Mouse (Mus musculus) heart, postnatal 4 days (tissue): ENCODE data around the gene Sigirr. TPM values are rescaled to one million over a fixed set of nuclear protein-coding genes. Genes with fewer than 3 reads are reported as not detected.

Experiments
- DNase-seq: peaks from one replicate; pipeline ENCODE4 v3.0.0; 2021
- total RNA-seq, 2 experiments: library from RNA; stranded (reverse); gene quantifications; 2 replicates each; pipeline ENCODE4 v1.2.3; 2021

The Sigirr gene
- total RNA-seq, 2 experiments from 2014 or later = 3.3 to 4.3 TPM

DNA sequence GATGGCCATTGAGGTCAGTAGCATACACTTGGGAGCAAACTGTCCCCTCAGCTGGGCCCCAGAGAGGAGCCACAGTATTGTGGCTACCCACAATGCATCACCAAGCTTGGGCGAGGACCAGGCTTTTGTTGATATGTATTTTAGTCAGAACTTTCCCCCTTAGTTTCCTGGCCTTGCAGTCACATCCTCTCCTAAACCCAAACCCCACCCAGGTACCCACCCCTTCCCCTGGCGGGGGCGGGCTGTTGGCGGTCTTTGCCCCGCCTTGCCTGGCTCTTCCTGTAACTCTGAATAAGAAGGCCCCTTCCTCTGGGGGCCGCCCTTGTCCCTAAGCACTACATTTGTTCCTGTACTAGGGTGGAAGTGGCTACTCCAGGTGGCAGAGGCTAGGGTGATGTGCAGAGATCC lies 3.7 kb downstream of the Sigirr start:
- peak; percentile 72 for DNase-seq

DNA sequence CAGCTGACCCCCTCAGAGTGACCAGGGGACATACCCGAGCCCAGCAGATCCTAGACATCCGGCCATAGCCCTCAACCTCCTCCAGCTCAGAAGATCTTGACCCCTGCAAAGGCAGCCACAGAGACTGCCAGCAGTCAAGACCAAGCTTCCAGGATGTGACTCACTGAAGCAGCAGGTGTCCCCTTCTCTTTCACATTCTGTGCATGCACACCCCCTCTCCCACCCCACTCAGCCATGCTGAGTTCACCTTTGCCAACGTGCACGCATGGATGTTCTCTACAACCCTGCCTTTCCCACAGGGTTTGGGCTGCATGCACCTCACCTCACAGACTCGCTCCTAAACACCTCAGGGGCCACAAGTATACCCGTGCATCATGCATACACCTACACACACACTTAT lies 4.4 kb downstream of the Sigirr start:
- no peak for DNase-seq

DNA sequence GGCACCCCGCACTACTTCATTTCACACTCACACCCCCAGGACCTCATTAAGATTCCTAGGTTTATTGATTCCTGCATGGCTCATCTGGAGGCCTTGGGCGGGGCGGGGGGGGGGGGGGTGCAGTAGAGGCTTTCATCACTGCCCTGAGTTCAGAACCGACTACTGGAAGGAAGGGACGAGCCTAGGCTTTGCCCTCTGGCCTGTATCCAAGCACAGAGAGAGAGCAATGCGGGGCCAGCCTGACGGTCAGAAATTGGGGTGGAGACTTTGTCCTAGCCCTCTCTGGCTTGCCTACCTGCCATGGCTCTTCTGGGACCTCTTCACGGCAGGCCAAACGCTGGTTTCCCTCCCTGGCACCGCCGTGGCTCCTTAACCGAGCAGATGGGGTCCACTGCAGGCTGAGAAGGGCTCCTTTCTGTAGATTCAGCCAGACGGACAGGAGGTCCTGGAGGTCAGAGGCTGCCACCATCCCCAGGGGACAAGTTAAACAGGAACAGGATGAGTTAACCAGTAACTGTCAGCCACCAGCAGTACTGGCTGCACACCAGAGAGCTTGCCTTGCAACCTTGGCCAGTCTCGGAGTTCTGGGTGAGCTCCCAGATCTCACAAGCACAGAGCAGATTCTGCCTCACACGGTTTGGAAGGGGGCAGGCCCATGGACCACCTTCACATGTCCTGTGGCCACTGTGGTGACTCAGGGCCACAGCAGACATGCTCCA lies 5.7 kb downstream of the Sigirr start:
- no peak for DNase-seq

DNA sequence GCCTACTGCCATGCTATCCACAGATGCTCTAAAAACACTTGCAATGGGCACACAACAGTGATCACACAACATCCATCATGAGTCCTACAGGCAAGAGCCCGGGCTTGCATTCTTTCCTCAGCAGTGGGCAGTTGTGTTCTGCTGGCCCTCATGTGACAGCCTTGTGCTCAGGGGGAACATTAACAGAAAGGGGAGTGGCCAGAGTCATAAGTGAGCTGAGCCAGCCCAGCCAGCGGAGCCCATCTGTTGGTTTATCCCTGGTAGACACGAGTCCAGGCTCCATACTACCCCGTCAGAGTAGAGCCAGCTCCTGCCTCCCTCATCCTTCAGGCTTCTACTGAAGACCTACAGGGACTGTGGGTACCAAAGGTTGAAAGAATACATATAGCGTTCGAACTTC lies 6.4 kb downstream of the Sigirr start:
- no peak for DNase-seq

DNA sequence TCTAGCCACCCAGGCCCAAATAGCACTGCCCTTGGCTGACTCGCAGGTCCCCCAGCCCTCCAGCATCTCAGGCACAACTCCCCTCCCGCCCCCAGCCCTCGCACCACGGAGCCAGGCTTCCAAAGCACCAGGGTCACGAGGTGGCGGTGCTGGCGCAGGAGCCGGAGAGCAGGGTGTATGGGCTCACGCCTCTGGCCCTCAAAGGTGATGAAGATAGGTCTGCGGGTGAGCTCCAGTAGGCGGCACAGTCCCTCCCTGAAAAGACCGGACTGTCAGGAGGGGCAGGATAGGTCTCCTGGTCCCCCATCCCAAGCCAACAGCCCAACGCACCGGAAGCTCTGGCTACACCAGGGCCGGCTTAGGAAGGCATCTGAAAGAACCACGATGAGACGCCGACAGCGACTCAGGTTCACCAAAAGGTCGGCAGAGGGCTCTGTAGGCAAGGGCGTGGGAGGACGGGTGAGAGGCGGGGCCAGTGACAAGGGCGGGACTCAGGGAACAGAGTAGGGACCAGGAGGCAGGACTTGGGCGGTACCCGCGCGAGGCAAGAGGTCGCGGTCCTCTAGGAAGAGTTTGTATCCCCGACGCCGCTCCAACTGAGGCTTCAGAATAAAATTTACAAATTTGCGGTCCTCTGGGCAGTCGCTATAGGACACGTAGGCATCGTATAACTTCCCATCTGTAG lies 8.2 kb downstream of the Sigirr start:
- peak; percentile 86 for DNase-seq

DNA sequence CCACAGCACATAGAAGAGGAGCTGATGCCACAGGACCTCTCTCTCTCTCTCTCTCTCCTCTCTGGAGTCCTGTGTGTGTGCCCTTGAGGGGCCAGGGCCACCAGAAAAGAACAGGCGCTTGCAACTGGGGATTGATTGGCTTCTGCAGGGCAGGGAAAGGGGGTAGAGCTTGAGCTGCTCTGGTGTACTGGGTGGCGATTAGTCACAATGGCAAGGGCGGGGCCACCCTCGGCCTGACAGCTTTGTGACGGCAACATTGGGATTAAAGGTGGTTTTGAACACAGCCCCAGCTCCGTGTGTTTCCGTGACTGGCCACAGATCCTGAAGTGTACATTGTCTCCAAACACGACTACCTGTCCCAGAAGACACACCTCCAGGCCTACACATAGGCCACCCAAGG lies 10.1 kb downstream of the Sigirr start:
- DNase-seq = no peak

DNA sequence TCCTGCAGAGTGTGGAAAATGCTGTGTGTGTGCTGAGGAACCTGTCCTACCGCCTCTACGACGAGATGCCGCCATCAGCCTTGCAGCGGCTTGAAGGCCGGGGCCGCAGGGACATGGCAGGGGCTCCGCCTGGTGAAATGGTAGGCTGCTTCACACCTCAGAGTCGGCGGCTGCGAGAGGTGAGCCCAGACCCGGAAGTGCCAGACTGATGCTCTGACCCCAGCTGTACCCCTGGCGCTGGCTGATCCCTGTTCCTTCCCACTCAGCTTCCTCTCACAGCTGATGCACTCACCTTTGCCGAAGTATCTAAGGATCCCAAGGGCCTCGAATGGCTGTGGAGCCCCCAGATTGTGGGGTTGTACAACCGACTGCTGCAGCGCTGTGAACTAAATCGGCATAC lies 11.9 kb downstream of the Sigirr start:
- no peak for DNase-seq

DNA sequence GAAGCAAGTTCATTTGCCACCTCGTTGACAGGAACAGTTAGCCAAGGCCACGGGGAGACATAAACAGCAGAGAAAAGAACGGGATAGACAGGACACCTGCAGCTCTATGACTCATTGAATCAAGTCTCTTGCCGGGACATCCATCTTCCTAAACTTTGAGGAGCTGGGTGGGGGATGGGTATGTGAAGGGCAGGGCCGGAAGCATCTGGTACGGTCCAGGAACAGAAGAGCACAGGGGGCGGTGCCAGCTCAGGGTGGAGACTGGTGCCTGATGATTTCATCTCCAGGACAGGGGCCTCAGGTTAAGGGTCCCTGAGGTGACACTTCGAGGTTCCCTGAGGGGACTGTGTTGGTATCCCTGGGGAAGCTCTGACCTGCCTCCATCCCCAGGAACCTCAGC lies 12.5 kb downstream of the Sigirr start:
- no peak for DNase-seq

DNA sequence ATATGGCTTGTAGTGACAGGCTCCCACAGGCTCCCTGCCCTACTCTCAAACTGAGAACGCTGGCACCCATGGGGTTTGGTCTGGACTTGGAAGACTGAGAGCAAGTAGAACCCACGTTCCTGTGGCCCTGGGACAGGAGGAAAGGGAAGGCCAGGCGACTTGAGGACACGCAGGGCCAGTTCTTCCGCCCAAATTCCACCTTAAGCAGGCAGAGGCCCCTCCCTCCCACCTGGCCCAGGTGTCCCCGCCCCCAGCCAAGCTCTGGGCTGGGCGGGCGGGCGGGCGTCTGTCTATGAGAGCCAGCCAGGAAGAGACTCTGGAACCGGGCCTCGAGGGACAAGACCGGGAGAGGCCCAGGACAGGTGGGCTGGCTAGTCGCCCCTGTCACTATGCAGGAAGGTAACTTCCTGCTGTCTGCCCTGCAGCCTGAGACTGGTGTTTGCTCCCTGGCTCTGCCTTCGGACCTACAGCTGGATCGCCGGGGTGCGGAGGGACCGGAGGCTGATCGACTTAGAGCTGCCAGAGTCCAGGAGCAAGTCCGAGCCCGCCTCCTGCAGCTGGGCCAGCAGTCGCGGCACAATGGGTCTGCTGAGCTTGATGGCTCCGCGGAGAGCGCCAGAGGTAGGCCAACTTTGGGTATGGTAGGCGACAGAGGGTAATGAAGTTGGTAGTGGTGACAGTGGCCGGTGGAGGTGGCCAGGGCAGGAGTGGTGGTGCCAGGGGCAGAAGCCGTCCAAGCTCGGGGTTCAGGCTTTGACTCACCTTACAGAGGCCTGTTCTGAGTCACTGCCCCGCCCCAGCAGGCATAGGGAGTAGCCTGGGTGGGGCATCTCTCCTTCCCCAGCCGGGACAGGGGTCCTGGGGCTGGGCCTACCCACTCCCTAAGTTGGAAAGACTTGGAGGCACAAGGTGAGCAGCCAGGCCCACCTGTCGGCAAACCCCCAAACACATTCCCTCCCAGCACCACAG lies 20.6 kb downstream of the Sigirr start:
- no peak for DNase-seq

DNA sequence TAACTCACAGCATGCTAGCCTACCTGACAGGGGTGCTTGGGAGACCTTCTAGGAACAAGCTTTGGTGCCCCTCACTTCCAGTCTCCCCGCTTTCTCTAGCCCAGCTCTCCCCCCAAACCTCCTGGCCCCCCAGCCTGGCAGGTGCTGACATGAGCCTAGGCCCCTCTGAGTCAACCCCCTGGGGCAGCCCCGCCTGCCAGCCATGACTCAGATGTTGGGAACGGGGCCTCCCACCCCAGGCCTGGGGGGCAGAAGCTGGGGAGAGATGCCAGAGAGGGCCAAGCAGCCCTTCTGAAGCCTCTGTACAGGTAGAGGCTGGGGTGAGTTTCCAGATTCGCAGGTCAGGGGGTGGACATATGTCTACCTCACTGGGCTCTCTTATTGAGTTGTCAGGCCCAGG lies 21.5 kb downstream of the Sigirr start:
- DNase-seq = no peak

DNA sequence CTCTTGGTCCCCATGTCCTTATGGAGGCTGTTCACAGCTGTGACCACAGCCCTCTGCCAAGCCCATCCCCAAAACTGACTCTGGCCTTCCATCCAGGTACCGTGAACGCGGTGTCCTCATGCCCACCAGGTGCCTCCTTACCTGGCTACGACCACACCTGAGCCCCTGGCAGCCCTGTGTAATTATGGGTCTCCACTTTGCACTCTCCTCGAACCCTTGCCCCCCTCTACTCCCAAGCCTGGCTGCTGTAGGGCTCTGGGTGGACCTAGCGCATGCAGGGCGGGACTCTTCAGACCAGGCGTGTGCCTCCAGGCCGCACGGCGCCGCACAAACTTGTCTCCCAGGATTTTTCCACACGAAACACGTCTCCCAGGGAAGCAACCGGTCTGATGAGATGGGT lies 22.5 kb downstream of the Sigirr start, which contains the start of gene Pkp3:
Gene Pkp3 (plus strand): TSS at position 378 of the 400 bp plus-strand sequence.
- DNase-seq = no peak

DNA sequence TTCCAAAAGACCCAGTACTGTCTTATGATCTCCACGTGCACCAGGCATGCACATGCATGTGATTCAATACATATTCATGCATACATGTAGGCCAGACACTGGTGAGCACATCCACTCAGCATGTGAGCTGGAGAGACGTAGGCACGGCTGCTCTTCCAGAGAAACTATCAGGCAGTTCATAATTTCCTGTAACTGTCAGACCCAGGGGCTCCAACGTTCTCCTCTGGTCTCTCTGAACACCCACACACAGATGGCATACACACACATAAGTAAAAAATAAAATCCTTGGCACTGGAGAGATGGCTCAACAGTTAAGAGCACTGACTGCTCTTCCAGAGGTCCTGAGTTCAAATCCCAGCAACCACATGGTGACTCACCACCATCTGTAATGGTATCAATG lies 26.6 kb downstream of the Sigirr start:
- DNase-seq = no peak

DNA sequence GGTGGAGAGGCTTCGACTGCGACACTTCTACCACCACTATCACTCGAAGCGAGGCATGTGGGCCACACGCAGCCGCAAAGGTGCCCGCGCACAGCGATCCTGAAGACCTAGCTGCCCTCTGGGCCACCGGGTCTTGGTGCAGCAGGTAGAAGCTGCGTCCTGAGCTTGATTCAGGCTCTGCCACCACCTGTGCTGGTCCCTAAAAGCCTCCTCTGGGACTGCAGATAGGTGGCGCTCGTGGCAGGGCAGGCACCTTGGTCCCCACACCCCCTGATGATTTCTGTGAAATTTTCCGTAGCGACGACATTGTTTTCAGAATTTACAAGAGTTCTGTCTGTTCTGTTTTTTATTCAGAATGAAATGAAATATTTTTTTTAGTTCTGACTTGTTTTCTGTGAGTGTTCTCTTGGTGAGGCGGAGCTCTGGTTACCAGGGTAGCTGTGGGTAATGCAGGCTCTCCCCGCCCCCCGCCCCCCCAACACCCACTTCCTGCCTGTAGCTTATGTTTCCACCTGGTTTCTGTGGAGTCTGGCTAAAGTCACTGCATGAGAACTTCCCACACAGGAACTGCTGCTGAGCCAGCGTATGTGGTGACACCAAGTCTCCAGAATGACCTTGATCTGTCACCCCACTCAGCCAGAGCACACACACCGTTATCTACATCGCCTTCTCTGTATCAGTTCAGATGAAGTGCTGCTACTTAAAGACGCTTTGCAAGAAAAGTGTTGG lies 28.2 kb downstream of the Sigirr start:
- DNase-seq = no peak

DNA sequence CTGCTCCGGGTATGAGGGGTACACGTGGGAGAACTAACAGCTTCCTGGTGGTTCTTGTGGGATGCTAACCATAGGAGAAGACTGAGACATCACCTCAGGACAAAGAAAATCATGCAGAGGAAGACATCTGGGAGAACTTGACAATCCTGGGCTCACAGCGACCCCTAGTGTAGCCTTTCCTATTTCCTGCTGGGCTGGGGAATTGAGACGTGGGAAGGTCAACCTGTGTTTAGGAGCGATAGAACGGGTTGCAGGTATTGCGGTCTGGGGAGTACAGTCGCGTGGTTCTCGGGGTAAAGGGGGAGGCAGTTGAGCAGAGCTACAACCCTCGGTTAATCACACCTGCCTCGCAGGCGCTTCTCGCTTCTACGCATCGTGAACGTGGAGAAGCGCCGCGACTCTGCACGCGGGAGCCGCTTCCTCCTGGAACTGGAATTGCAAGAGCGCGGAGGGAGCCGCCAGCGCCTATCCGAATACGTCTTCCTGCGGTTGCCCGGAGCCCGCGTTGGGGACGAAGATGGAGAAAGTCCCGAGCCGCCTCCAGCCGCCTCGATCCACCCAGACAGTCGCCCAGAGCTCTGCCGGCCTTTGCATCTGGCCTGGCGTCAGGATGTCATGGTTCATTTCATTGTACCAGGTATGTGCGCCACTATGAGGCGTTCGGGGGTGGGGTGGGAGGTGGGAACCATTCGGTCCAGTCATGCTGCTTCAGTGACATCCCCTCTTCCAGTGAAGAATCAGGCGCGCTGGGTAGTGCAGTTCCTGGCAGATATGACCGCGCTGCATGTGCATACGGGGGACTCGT lies 30.1 kb downstream of the Sigirr start:
- peak; percentile 79 for DNase-seq

DNA sequence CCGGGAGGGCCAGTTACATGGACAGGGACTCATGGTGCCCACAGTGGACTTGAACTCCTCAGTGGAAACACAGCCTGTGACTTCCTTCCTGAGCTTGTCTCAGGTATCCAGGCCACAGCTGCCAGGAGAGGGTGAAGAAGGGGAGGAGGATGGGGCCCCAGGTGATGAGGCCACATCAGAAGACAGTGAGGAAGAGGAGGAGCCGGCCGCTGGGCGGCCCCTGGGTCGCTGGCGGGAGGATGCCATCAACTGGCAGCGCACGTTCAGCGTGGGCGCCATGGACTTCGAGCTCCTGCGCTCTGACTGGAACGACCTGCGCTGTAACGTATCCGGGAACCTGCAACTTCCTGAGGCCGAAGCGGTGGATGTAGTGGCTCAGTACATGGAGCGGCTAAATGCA lies 32.0 kb downstream of the Sigirr start:
- DNase-seq = no peak

DNA sequence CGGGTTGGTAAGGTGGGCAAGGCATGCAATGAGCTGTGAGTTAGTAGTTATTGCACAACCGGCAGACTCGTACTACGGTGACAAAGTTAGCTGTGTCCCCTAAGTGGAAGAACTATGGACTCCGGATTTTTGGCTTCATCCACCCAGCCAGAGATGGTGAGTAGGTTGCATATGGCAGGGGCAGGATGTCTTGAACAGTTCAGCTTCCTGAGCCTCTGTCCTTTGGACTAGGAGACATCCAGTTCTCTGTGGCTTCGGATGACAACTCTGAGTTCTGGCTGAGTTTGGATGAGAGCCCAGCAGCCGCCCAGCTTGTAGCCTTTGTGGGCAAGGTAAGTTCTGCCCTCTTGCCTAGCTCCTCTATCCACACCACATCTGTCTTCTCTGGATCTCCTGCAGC lies 35.8 kb downstream of the Sigirr start:
- no peak for DNase-seq

DNA sequence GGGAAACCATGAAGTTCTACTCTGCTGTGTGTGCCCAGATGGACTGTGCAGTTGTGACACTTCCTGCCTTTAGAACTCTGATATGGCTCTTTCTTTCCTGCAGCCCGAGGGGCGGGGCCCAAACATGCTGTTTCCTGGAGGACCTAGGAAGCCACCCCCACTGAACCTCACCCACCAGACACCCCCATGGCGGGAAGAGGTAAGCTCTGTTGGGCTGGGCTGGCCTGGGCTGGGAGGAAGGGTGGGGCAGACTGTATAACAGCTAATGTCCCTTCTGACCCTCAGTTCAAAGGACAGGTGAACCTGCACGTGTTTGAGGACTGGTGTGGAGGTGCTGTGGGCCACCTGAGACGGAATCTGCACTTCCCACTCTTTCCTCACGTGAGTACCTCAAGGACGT lies 36.2 kb downstream of the Sigirr start:
- DNase-seq = no peak

DNA sequence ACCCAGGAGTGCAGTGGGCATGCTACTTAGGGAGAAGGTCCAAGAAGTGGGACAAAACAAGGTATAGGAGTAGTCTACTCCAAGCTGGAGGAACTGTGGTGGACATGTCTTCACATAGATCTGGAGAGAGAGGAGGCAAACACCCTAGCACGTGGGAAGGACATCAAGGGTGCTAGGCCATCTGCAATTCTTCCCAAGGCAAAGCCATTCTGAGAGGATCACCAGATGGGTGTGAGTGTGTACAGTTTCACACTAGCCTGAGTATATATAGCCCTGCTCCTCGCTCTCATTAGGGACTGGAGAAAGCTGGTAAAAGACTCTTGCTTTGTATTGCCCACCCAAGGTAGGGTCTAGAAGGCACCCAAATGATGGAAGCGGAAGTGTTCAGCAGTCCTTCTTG lies 37.0 kb downstream of the Sigirr start:
- DNase-seq = no peak

DNA sequence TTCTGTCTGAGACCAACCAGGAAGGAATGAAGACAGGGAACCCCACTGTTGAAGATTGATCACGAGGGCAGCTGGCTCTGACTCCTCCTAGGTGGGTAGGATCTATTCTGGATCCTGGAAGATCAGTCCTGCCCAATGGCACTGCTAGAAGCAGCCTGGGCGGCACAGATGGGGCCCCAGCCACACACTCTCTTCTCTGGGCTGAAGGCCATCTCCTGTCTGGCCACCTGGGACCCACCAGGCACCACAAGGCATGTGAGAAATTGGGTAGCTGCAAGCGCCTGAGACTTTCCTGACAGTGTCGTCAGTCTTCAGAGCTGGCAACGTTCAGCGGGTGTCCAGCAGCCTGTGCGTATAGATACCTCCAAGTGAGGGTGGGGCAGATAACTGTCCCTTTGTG lies 37.8 kb downstream of the Sigirr start:
- DNase-seq = no peak

DNA sequence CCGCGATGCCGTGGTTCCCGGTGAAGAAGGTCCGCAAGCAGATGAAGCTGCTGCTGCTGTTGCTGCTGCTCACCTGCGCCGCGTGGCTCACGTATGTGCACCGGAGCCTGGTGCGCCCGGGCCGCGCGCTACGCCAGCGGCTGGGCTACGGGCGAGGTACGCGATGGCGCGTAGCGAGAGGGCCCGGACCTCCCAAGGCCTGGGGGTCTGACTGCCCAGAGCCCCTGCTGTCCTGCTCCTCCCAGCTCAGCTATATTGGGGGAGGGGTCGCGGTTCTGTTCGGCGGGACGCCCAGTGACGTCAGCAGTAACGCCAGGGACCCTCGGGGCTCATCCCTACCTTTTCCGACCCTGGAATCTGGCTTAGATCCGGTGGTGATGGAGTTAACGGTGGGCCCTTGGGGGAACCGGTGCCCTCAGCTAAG lies 39.1 kb downstream of the Sigirr start:
- no peak for DNase-seq

DNA sequence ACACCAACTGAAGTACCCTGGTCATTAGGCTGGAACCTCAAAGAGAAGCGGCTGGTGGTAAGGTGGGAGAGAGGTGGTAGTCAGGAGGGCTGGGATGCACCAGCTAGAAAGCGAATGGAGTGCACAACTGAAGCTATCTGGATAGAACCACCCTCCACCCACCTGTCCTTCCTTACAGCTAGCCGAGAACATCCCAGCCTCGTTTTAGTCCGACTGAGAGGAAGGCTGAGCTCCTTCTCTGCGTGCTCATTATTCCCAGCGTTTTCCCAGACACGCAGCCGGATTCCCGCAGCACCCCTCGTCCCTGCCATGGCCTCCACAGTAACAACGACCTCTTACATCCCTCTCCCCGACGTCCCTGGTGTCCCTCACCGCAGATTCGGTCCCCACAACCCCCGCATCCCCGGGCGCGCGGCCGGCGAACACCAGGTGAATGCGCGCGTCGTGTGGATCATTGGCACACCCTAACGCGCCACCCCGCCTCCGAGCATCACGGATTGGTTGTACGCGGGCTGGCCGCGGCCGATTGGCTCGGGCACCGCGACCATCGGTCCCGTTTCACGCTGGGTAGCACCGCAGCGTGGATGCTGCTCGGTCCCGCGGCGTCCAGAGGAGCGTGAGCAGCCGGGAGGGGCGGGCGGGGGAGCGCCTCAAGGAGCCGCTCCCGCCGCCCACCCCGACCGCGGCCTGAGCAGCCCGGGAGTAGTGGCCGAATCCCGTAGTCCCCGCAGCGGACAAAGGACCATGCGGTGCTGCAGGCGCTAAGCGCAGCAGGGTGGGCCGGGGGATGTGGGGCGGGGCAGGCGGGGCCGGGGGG lies 39.7 kb downstream of the Sigirr start, which contains the start of gene B4galnt4:
Gene B4galnt4 (plus strand): TSS at position 679 of the 817 bp plus-strand sequence.
- DNase-seq = peak; percentile 59
